ENCODE assay signal across 22 mouse cellular contexts in the genomic region with DNA sequence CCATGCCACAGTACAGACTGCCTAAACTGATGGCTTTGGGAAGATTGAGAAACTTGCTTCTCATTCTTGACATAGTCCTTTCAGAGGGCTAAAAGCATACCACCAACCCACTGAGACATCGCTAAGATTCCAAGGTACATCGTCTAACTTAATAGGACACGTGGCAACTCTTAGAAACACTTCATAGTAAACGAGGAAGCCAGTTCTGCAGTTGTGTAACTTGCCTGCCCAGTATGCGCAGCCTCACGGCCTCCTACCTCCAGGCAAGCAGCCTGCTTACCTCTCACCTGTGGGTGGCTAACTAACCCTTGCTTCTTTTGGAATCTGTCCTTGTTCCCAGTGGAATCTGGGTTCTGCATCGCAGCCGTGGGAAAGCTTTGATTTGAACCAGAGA. TPM values are rescaled to one million over a fixed set of nuclear protein-coding genes. Genes with fewer than 3 reads are reported as not detected.
DNase-seq lines count a peak whose midpoint lies in the region; ATAC-seq and TF ChIP-seq lines count a peak whose summit lies in the region.
"Had no signal": no experiment of that assay in that cellular context is flagged by ENCODE, and none has a peak within 500 bp of the region (broad histone marks: within the 10 kb centered on the region; RNA-seq: fewer than 3 reads in every experiment).

No protein-coding gene starts in this region.

- no peak overlapping the region for H3K4me2 ChIP-seq in lung, postnatal 0 days (replicated peaks; ENCODE audit: low read depth, low read length)
- no peak overlapping the region for H3K4me2 ChIP-seq in neural tube, embryonic 15.5 days
- H3K4me2 ChIP-seq: embryonic facial prominence, embryonic 12.5 days; hindbrain, embryonic 12.5 days; limb, embryonic 12.5 days; lung, embryonic 15.5 days; midbrain, embryonic 12.5 days had no signal

- 47% methylated on average over 8 of the region's 8 CpGs for WGBS in lung, postnatal 0 days
- WGBS in neural tube, embryonic 15.5 days: 75% methylated on average over 8 of the region's 8 CpGs

- H3K27ac ChIP-seq in lung, postnatal 0 days (ENCODE audit: low read length): no peak overlapping the region
- H3K27ac ChIP-seq in neural tube, embryonic 15.5 days (replicated peaks): no peak overlapping the region
- no peak overlapping the region; the same call in 1 of the 2 replicates for H3K27ac ChIP-seq in layer of hippocampus, adult 2 months
- H3K27ac ChIP-seq: embryonic facial prominence, embryonic 12.5 days; heart, embryonic 10.5 days; hindbrain, embryonic 12.5 days; limb, embryonic 12.5 days; lung, embryonic 15.5 days; midbrain, embryonic 12.5 days had no signal

- no peak overlapping the region for H3K4me3 ChIP-seq in lung, postnatal 0 days (ENCODE audit: low read depth, low read length)
- no peak overlapping the region for H3K4me3 ChIP-seq in neural tube, embryonic 15.5 days (replicated peaks)
- H3K4me3 ChIP-seq in layer of hippocampus, adult 2 months: no peak overlapping the region
- H3K4me3 ChIP-seq: embryonic facial prominence, embryonic 12.5 days; heart, embryonic 10.5 days; hindbrain, embryonic 12.5 days; limb, embryonic 12.5 days; lung, embryonic 15.5 days; midbrain, embryonic 12.5 days had no signal

- peaks cover 19% of the 10 kb centered on the region for H3K4me1 ChIP-seq in lung, postnatal 0 days (ENCODE audit: insufficient read depth, low read depth, low read length)
- peaks cover 34% of the 10 kb centered on the region for H3K4me1 ChIP-seq in neural tube, embryonic 15.5 days

- peak; percentile 23 for ATAC-seq in lung, postnatal 0 days
- no peak for ATAC-seq in neural tube, embryonic 15.5 days (ENCODE audit: low FRiP score)
- ATAC-seq: CD4-positive, CD25-positive, alpha-beta regulatory T cell, adult 4 months; forebrain, embryonic 14.5 days had no signal

- no peak; the same call in 1 of the 2 replicates for TF ChIP-seq CTCF in lung, postnatal 0 days (IDR thresholded peaks at IDR 0.05)
- no peak for TF ChIP-seq CTCF in layer of hippocampus, adult 2 months (conservative IDR thresholded peaks at IDR 0.05)

- DNase-seq in lung, postnatal 0 days (ENCODE audit: low spot score): peak; percentile 75
- DNase-seq in lung, postnatal 14 days: no peak
- DNase-seq in 416B (ENCODE audit: low read depth) (peak; percentile 63), A20 (ENCODE audit: low read depth, low spot score) (peak; percentile 17)
- DNase-seq in induced T-regulatory cell, adult 2 months (ENCODE audit: low read depth): peak; percentile 34
- DNase-seq in kidney, adult 9 months: no peak
- DNase-seq in layer of hippocampus, adult 2 months (ENCODE audit: low spot score in 2 of 2): no peak

- H3K9ac ChIP-seq in lung, postnatal 0 days (replicated peaks; ENCODE audit: low read depth): no peak overlapping the region
- H3K9ac ChIP-seq in neural tube, embryonic 15.5 days (replicated peaks): no peak overlapping the region
- H3K9ac ChIP-seq: embryonic facial prominence, embryonic 12.5 days; hindbrain, embryonic 12.5 days; limb, embryonic 12.5 days; lung, embryonic 15.5 days; midbrain, embryonic 12.5 days had no signal

- TF ChIP-seq EP300 in lung, postnatal 0 days (IDR thresholded peaks at IDR 0.05): no peak

- no peaks in the 10 kb centered on the region for H3K9me3 ChIP-seq in lung, postnatal 0 days (ENCODE audit: low read length)
- H3K9me3 ChIP-seq in neural tube, embryonic 15.5 days (replicated peaks): no peaks in the 10 kb centered on the region
- H3K9me3 ChIP-seq: embryonic facial prominence, embryonic 12.5 days; heart, embryonic 10.5 days; hindbrain, embryonic 12.5 days; limb, embryonic 12.5 days; lung, embryonic 15.5 days; midbrain, embryonic 12.5 days had no signal

- H3K36me3 ChIP-seq in lung, postnatal 0 days (ENCODE audit: insufficient read depth, low read length): no peaks in the 10 kb centered on the region
- H3K36me3 ChIP-seq in neural tube, embryonic 15.5 days: no peaks in the 10 kb centered on the region
- H3K36me3 ChIP-seq: embryonic facial prominence, embryonic 12.5 days; heart, embryonic 10.5 days; hindbrain, embryonic 12.5 days; limb, embryonic 12.5 days; lung, embryonic 15.5 days; midbrain, embryonic 12.5 days had no signal

- H3K27me3 ChIP-seq in lung, postnatal 0 days (replicated peaks; ENCODE audit: insufficient read depth, low read length): no peaks in the 10 kb centered on the region
- peaks cover 5% of the 10 kb centered on the region; the same call in 1 of the 2 replicates for H3K27me3 ChIP-seq in neural tube, embryonic 15.5 days (replicated peaks)
- H3K27me3 ChIP-seq: embryonic facial prominence, embryonic 12.5 days had no signal

RNA-seq across cellular contexts. Expression of gene Slc7a5, which starts 1.7 kb away (rescaled TPM):
- 4.3 and 7.5 TPM in 2 replicates for polyA plus RNA-seq in lung, postnatal 0 days (2015; fragmentation: Nextera tagmentation; extraction: Ambion mirVana)
- polyA plus RNA-seq in neural tube, embryonic 15.5 days (2015; fragmentation: Nextera tagmentation; extraction: Ambion mirVana): 39.6 and 41.1 TPM in 2 replicates
- 10 to 100 TPM; 66.5 to 68.7 TPM for total RNA-seq in layer of hippocampus, adult 2 months (2021)

RNA-seq across cellular contexts. Expression of gene Car5a, which starts 35.6 kb away (rescaled TPM):
- 0.37 and 0.61 TPM in 2 replicates for polyA plus RNA-seq in lung, postnatal 0 days (2015; fragmentation: Nextera tagmentation; extraction: Ambion mirVana)
- polyA plus RNA-seq in neural tube, embryonic 15.5 days (2015; fragmentation: Nextera tagmentation; extraction: Ambion mirVana): 0.46 and 0.50 TPM in 2 replicates
- total RNA-seq in layer of hippocampus, adult 2 months (2021): not detected
- total RNA-seq: adrenal gland, postnatal 36 days; heart, postnatal 14 days; layer of hippocampus, postnatal 10 days; neutrophil, adult 5-6 weeks had no signal
- polyA plus RNA-seq: CD4-positive, CD25-positive, alpha-beta regulatory T cell, adult 4 months; embryonic facial prominence, embryonic 12.5 days; heart, embryonic 10.5 days; inflammation-experienced regulatory T-cells, adult 6 months; lung, embryonic 15.5 days; urinary bladder, adult 2 months had no signal

RNA-seq across cellular contexts. Expression of gene Banp, which starts 40.4 kb away (rescaled TPM):
- polyA plus RNA-seq in lung, postnatal 0 days (2015; fragmentation: Nextera tagmentation; extraction: Ambion mirVana): 17.1 and 30.7 TPM in 2 replicates
- 51.1 and 52.8 TPM in 2 replicates for polyA plus RNA-seq in neural tube, embryonic 15.5 days (2015; fragmentation: Nextera tagmentation; extraction: Ambion mirVana)
- 10 to 100 TPM; 32.7 to 61.0 TPM for total RNA-seq in layer of hippocampus, adult 2 months (2021)

Comparison
In these comparisons a context has a peak if more than half of its experiments do, and no peak if none do; other contexts are left out.
1. DNase-seq: peak in lung, postnatal 0 days (single experiment), 416B (single experiment), A20 (single experiment) and induced T-regulatory cell, adult 2 months (single experiment); none in lung, postnatal 14 days (single experiment), kidney, adult 9 months (single experiment) and layer of hippocampus, adult 2 months (0 of 2).